Mouse (Mus musculus): ENCODE measurements around the gene Gm20388. TPM values are rescaled to one million over a fixed set of nuclear protein-coding genes. Genes with fewer than 3 reads are reported as not detected.

Gene Gm20388
- polyA plus RNA-seq, 1 experiment from 2014 or later: 8.3 TPM

DNA sequence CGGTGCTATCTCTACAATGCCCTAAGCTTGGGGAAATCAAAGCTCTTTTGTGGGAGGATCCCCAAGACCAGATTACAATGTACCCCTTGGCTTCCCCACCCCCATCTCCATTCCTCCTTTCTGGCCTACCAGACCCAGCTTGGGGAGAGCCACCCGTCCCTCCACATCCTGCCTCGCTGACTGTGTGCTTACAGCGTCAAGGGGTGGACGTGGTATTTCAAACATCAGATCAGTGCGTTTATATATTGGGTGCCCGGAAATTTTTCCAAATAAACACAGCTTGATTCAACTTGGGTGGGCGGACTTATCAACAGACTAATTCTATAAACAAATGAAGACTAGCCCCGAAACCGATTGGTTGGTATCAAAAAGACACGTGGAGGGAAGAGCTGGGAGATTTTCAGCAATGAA is 1216.7 kb downstream of the Gm20388 start:
- no peaks in the 10 kb centered on the region for H3K9me3 ChIP-seq (ENCODE audit: control insufficient read depth, low read length)
- H3K9ac ChIP-seq (ENCODE audit: low read length): no peak overlapping the region
- peaks cover 20% of the 10 kb centered on the region; the same call in 1 of the 2 replicates for H3K4me1 ChIP-seq (replicated peaks; ENCODE audit: control insufficient read depth, insufficient read depth, low read length)
- peak overlapping the region; percentile 80; the same call in 1 of the 2 replicates for H3K27ac ChIP-seq (ENCODE audit: low read depth)
- DNase-seq (ENCODE audit: low spot score) (peak; percentile 63), ATAC-seq (replicated peaks; ENCODE audit: low FRiP score, low TSS enrichment, low read depth) (no peak)
- peak overlapping the region; percentile 49 for H3K4me2 ChIP-seq (ENCODE audit: low read length)
- H3K4me3 ChIP-seq (ENCODE audit: low read depth, low read length): 0 out of 2 replicates have a peak overlapping the region, but pooled peaks have one; percentile 39
- H3K36me3 ChIP-seq (ENCODE audit: control insufficient read depth, insufficient read depth, low read length): no peaks in the 10 kb centered on the region
- WGBS: 4% methylated on average over 11 of the region's 11 CpGs
- H3K27me3 ChIP-seq (replicated peaks; ENCODE audit: control insufficient read depth, insufficient read depth, low read length): peaks cover 88% of the 10 kb centered on the region

DNA sequence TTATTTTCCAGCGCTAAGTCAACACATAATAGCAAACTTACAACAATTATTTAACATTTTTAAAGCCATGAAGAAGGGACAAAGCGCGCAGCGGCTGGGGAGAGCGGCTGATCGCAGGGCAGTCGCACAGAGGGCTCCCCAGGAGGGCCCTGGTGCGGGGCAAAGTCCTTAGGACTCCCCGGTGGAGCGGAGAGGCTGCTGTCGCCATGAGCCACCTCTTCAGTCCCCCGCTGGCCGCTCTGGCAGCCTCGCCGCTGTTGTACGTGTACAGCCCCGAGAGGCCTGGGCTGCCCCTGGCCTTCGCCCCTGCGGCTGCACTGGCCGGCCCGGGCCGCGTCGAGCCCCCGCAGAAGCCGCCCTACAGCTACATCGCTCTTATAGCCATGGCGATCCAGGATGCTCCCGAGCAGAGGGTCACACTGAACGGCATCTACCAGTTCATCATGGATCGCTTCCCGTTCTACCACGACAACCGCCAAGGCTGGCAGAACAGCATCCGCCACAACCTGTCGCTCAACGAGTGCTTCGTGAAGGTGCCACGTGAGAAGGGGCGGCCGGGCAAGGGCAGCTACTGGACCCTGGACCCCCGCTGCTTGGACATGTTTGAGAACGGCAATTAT is 1217.2 kb downstream of the Gm20388 start, which contains the start of gene Foxl1:
Gene Foxl1 (plus strand): TSS at position 185 of the 620 bp plus-strand sequence.
- DNase-seq (ENCODE audit: low spot score) (peak; percentile 69), ATAC-seq (replicated peaks; ENCODE audit: low FRiP score, low TSS enrichment, low read depth) (no peak)
- H3K4me2 ChIP-seq (ENCODE audit: low read length): peak within 1 kb of the TSS; percentile 49
- H3K4me3 ChIP-seq (ENCODE audit: low read depth, low read length): peak within 1 kb of the TSS; percentile 39
- no peaks in the 10 kb centered on the region for H3K36me3 ChIP-seq (ENCODE audit: control insufficient read depth, insufficient read depth, low read length)
- H3K9ac ChIP-seq (ENCODE audit: low read length): peak within 1 kb of the TSS; percentile 44
- H3K4me1 ChIP-seq (replicated peaks; ENCODE audit: control insufficient read depth, insufficient read depth, low read length): peaks cover 20% of the 10 kb centered on the region; the same call in 1 of the 2 replicates
- H3K9me3 ChIP-seq (ENCODE audit: control insufficient read depth, low read length): no peaks in the 10 kb centered on the region
- WGBS: 2% methylated on average over 43 of the region's 43 CpGs
- H3K27me3 ChIP-seq (replicated peaks; ENCODE audit: control insufficient read depth, insufficient read depth, low read length): peaks cover 82% of the 10 kb centered on the region
- peak within 1 kb of the TSS; percentile 80 for H3K27ac ChIP-seq (ENCODE audit: low read depth)

- H3K4me2 ChIP-seq (ENCODE audit: low read length): peak overlapping the region; percentile 49
- peak overlapping the region; percentile 44 for H3K9ac ChIP-seq (ENCODE audit: low read length)
- H3K36me3 ChIP-seq (ENCODE audit: control insufficient read depth, insufficient read depth, low read length): no peaks in the 10 kb centered on the region
- peak overlapping the region; percentile 39 for H3K4me3 ChIP-seq (ENCODE audit: low read depth, low read length)
- peaks cover 74% of the 10 kb centered on the region for H3K27me3 ChIP-seq (replicated peaks; ENCODE audit: control insufficient read depth, insufficient read depth, low read length)
- WGBS: 4% methylated on average over 55 of the region's 55 CpGs
- no peaks in the 10 kb centered on the region for H3K9me3 ChIP-seq (ENCODE audit: control insufficient read depth, low read length)
- H3K27ac ChIP-seq (ENCODE audit: low read depth): peak overlapping the region; percentile 80
- H3K4me1 ChIP-seq (replicated peaks; ENCODE audit: control insufficient read depth, insufficient read depth, low read length): peaks cover 20% of the 10 kb centered on the region; the same call in 1 of the 2 replicates
- no peak for ATAC-seq (replicated peaks; ENCODE audit: low FRiP score, low TSS enrichment, low read depth)
- DNase-seq (ENCODE audit: low spot score): peak; percentile 67
These were observed 1218.1 kb downstream of the Gm20388 start for GRCm38 (mm10) chr8:121128531-121129264.

GRCm38 (mm10) chr8:121129265-121129940 is 1218.8 kb downstream of the Gm20388 start:
- H3K27ac ChIP-seq (ENCODE audit: low read depth): no peak overlapping the region
- peaks cover 67% of the 10 kb centered on the region for H3K27me3 ChIP-seq (replicated peaks; ENCODE audit: control insufficient read depth, insufficient read depth, low read length)
- H3K9ac ChIP-seq (ENCODE audit: low read length): peak overlapping the region; percentile 44; the same call in 1 of the 2 replicates
- H3K9me3 ChIP-seq (ENCODE audit: control insufficient read depth, low read length): no peaks in the 10 kb centered on the region
- H3K4me3 ChIP-seq (ENCODE audit: low read depth, low read length): peak overlapping the region; percentile 39
- peaks cover 20% of the 10 kb centered on the region; the same call in 1 of the 2 replicates for H3K4me1 ChIP-seq (replicated peaks; ENCODE audit: control insufficient read depth, insufficient read depth, low read length)
- 18% methylated on average over 16 of the region's 16 CpGs for WGBS
- H3K36me3 ChIP-seq (ENCODE audit: control insufficient read depth, insufficient read depth, low read length): no peaks in the 10 kb centered on the region
- DNase-seq (ENCODE audit: low spot score) (peak; percentile 69), ATAC-seq (replicated peaks; ENCODE audit: low FRiP score, low TSS enrichment, low read depth) (no peak)
- H3K4me2 ChIP-seq (ENCODE audit: low read length): peak overlapping the region; percentile 49

- Histone ChIP-seq H3K9ac (ENCODE audit: low read length) (no peak overlapping the region), H3K9me3 (ENCODE audit: control insufficient read depth, low read length) (no peaks in the 10 kb centered on the region), H3K27me3 (replicated peaks; ENCODE audit: control insufficient read depth, insufficient read depth, low read length) (peaks cover 57% of the 10 kb centered on the region), H3K4me3 (ENCODE audit: low read depth, low read length) (peak overlapping the region; percentile 13), H3K4me1 (replicated peaks; ENCODE audit: control insufficient read depth, insufficient read depth, low read length) (peaks cover 20% of the 10 kb centered on the region; the same call in 1 of the 2 replicates), H3K36me3 (ENCODE audit: control insufficient read depth, insufficient read depth, low read length) (no peaks in the 10 kb centered on the region), H3K4me2 (ENCODE audit: low read length) (peak overlapping the region; percentile 49), H3K27ac (ENCODE audit: low read depth) (no peak overlapping the region)
- WGBS: 37% methylated on average over 5 of the region's 5 CpGs
- ATAC-seq (replicated peaks; ENCODE audit: low FRiP score, low TSS enrichment, low read depth): no peak
- peak; percentile 76 for DNase-seq (ENCODE audit: low spot score)
These were observed 1219.9 kb downstream of the Gm20388 start for GRCm38 (mm10) chr8:121130522-121130921.

- Histone ChIP-seq H3K27ac (ENCODE audit: low read depth) (no peak overlapping the region), H3K4me2 (ENCODE audit: low read length) (no peak overlapping the region), H3K9ac (ENCODE audit: low read length) (no peak overlapping the region), H3K27me3 (replicated peaks; ENCODE audit: control insufficient read depth, insufficient read depth, low read length) (peaks cover 32% of the 10 kb centered on the region), H3K4me1 (replicated peaks; ENCODE audit: control insufficient read depth, insufficient read depth, low read length) (peaks cover 8% of the 10 kb centered on the region; the same call in 1 of the 2 replicates), H3K9me3 (ENCODE audit: control insufficient read depth, low read length) (peaks cover 8% of the 10 kb centered on the region), H3K36me3 (ENCODE audit: control insufficient read depth, insufficient read depth, low read length) (no peaks in the 10 kb centered on the region), H3K4me3 (ENCODE audit: low read depth, low read length) (no peak overlapping the region)
- ATAC-seq (replicated peaks; ENCODE audit: low FRiP score, low TSS enrichment, low read depth) (no peak), DNase-seq (ENCODE audit: low spot score) (no peak)
- 81% methylated on average over 5 of the region's 5 CpGs for WGBS
These were observed 1222.4 kb downstream of the Gm20388 start for GRCm38 (mm10) chr8:121132961-121133513.

DNA sequence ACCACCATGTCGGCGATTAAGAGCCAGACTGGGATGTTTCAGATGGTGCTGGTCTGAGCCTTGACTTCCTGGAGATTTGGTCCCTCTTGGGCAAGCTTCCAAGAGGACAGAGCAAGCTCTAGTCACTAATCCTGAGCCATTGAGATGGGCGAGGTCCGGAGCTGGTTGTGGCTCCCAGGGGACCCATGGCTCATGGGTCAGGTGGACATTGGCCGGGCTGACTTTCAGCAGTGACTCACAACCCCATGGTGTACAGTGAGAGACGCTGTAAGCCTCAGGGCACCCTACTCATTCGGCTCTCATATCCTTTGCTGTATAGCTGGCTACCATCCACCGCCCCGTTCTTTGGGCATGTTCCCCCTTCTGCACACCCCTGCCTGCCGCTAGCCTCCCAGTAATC is 1223.5 kb downstream of the Gm20388 start:
- no peak overlapping the region for H3K27ac ChIP-seq (ENCODE audit: low read depth)

GRCm38 (mm10) chr8:121134512-121134911 is 1223.9 kb downstream of the Gm20388 start:
- Histone ChIP-seq H3K27me3 (replicated peaks; ENCODE audit: control insufficient read depth, insufficient read depth, low read length) (peaks cover 18% of the 10 kb centered on the region), H3K27ac (ENCODE audit: low read depth) (no peak overlapping the region), H3K4me2 (ENCODE audit: low read length) (no peak overlapping the region), H3K4me3 (ENCODE audit: low read depth, low read length) (no peak overlapping the region), H3K9me3 (ENCODE audit: control insufficient read depth, low read length) (peaks cover 8% of the 10 kb centered on the region), H3K9ac (ENCODE audit: low read length) (no peak overlapping the region), H3K36me3 (ENCODE audit: control insufficient read depth, insufficient read depth, low read length) (no peaks in the 10 kb centered on the region), H3K4me1 (replicated peaks; ENCODE audit: control insufficient read depth, insufficient read depth, low read length) (0 out of 2 replicates have a peak, but pooled peaks cover 3% of the 10 kb centered on the region)
- 84% methylated on average over 11 of the region's 11 CpGs for WGBS
- DNase-seq (ENCODE audit: low spot score) (no peak), ATAC-seq (replicated peaks; ENCODE audit: low FRiP score, low TSS enrichment, low read depth) (no peak)

More for the DNA sequence above, 1223.5 kb downstream of the Gm20388 start:
- H3K4me1 ChIP-seq (replicated peaks; ENCODE audit: control insufficient read depth, insufficient read depth, low read length): 0 out of 2 replicates have a peak, but pooled peaks cover 3% of the 10 kb centered on the region
- ATAC-seq (replicated peaks; ENCODE audit: low FRiP score, low TSS enrichment, low read depth) (no peak), DNase-seq (ENCODE audit: low spot score) (no peak)
- no peaks in the 10 kb centered on the region for H3K36me3 ChIP-seq (ENCODE audit: control insufficient read depth, insufficient read depth, low read length)
- no peak overlapping the region for H3K9ac ChIP-seq (ENCODE audit: low read length)
- no peak overlapping the region for H3K4me2 ChIP-seq (ENCODE audit: low read length)
- peaks cover 8% of the 10 kb centered on the region for H3K9me3 ChIP-seq (ENCODE audit: control insufficient read depth, low read length)
- peaks cover 22% of the 10 kb centered on the region for H3K27me3 ChIP-seq (replicated peaks; ENCODE audit: control insufficient read depth, insufficient read depth, low read length)
- no peak overlapping the region for H3K4me3 ChIP-seq (ENCODE audit: low read depth, low read length)
- 91% methylated on average over 10 of the region's 10 CpGs for WGBS
